Mouse (Mus musculus): ENCODE data around the gene Nsmce3.

DNA sequence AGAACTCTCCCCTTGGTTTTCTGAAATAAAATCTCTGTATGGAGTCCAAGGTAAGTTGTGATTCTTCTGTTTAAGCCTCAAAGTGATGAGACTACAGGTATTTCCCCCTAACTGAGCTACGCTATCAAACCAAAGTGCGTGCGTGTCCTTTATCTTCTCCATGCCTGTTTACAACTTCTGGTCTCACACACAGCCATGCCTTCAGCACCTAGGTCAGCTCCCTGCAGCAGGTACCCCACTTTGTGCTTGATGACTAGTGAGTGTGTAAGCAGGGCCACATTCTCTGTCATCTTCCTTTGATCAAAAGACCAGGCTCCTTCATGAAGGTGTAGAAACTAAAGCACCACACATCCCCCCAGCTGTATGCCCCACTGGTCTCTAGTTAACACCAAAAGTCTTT, 22.0 kb downstream of the Nsmce3 start:
- TF ChIP-seq POLR2A (IDR thresholded peaks at IDR 0.05; ENCODE audit: borderline replicate concordance, control insufficient read depth, low read depth, low read length) (no peak), CTCF (IDR thresholded peaks at IDR 0.05; ENCODE audit: control insufficient read depth, insufficient read depth, low read length) (no peak)

Data from bone marrow, adult 2 months (tissue).